Mouse (Mus musculus) kidney, postnatal 14 days (tissue): ENCODE measurements at regions not wholly inside any gene's neighbourhood (a gene's known extent, or its start where the extent isn't known, plus 50 kb on each side); places are given as distances from the start of the nearest gene placed in this dataset.
A peak's percentile ranks its signal among the peaks of the same experiment; 100 is the strongest.

Experiments
- DNase-seq: peaks from one replicate; pipeline ENCODE4 v3.0.0; 2022; ENCODE audit warnings: mixed read lengths

DNA sequence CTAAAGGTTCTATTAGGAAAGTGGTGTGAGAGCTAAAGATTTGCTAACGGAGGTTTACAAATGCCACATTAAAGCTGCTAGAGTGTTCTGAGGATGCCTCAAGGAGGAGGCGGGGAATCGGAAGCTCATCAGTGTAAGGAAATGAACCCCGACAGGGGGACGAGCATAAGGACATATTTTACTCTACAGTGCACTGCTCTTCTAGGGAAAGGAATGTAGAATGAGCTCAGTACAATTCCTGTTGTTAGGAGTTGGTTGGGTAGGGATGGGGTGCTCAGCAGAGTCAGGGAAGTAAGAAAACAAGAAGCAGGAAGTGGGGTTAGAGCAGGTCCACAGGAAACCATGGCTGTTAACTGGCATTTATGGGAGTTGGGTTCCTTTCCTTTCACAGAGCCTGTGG lies 54.6 kb downstream of the Mex3b start:
- DNase-seq = peak; percentile 38

DNA sequence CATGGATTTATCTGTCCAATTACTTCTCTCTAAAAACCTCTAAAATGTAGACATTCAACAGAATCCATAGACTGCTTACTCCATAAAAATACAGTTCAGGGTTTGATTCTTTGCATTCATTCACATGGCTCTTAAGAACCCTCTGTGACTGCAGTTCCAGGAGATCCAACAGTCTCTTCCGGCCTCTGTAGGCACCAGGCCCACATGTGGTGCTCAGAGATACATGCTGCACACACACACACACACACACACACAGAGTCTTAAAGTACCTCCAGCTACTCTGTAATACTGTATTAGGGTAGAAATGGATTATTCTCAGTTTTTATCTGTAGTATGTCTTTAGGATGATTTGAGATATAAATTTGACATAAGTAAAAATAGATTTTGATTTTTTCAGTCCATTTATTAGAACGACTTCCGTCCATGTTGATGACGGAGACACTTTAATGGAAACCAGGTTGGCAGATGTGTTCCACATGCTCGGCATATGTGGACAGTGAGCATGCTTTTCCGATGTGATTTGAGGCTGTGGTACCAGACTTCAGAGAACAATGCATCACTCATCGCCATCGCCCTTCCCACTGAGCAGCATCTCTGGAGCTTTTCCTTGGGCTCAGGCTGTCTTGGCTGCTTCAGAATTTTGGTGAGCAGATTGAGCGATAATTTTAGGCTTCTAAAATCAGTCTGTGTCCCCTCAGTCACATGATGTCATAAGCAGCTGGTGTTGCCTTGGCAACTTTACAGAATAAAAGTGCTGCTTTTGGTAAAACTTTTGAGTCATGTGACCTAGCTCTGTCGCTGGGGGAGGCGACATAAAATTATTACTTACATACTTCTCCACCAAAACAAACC lies 56.3 kb downstream of the Mex3b start:
- DNase-seq = peak; percentile 10

DNA sequence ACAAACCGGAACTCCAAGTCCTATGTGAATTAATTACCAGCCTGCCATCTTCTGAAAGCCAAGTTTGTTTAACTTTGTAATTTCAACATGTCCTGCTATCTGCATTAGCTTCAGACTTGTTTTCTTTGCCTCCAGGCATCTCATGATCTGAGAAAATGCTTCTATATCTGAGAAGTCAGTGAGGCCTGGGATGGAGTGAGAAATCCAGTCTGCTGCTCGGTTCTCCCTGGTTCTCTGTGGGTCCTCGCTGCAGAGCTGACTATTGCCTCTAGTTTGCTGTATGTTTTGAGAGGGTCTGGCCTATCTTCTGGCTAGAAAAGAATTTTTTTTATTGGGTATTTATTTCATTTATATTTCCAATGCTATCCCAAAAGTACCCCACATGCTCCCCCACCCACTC lies 57.0 kb downstream of the Mex3b start:
- no peak for DNase-seq

DNA sequence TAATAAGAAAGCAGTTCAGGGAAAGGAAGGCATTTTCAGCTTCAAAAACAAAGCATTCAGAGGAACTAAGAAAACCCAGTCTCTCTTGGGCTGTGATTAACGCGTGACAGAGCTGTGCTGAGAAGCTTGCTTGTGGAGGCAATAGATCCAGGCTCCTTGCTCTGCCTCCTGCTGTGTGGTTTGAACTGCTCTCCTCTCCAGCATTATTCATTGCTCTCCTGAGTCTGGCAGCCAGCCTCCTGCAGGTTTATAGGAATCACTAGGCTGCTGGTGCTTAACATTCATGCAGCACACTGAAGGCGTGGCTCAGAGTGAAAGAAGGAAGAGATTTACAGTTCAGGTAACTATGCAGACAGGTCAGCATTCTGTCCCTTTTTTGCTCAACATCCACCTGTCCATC lies 71.2 kb downstream of the Mex3b start:
- DNase-seq = no peak

DNA sequence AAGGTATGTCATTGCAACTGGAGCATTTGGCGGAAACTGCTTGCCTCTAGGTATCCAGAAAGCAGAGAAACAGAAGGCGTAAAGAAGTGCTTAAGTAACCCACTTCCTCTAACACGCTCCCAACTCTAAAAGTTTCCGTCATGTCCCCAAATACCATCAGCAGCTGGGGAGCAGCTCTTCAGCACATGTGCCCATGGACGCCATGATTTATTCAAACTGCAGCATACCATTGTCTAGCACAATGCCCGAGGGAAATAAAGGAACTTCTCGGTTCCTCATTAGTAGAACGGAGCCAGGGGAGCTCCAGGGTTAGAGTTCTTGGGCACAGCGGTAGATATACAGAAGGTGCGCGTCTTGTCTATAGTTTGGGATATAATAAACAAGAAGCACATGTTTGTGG lies 72.4 kb downstream of the Mex3b start:
- no peak for DNase-seq

DNA sequence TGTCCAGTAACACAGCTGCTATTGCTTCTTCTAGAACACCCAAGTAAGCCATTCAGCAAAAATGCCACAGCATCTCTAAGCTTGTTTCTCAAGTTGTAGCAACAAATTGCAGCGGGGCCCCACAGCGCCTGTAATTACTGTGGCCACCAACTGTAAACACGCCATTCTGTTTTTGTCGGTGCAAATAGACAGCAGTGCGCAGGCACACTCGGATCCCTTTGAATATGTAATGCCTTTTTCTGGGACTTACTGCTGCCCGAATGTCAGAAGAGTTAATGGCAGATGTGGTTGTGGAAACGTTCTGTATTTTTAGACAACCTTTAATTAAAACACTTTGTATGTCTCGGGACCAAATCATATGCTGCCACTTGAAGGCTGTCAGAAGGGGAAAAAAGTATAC lies 76.2 kb downstream of the Mex3b start:
- no peak for DNase-seq

DNA sequence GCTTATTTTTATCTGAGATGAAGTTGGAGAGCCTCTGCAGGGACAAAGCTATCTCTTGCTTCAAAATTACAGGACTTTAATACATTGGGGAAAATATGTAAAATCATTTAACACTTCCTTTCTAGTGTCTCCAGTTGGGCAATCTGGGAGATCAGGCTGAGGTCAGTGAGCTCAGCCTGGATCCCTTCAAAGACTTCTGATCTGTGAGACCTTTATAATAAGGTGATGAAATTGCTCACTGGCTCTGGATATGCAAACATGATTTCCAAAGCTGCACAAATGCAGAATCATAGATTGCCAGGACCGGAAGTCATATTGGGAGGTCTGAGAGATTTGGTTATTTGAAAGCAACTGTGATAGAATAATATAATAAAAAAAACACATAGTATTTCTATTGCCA lies 76.7 kb downstream of the Mex3b start:
- no peak for DNase-seq

DNA sequence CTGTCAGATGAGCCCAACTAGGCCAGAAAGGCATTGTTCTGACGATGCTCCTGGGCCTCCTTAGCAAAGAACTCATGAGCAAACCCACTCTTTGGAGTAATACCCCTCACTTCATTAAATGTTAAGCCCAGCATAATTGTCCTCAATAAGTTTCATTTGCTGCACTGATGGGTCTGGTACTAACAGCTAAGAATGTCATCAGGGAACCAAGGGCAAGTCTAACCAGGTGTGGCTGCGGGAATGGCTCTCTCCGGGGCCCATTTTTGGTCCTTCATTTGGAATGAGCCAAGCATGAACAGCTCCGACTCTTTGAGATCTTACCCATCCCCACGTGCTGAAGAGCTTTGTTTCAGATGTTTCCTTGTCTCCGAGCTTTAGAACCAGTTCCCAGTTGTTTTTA lies 82.2 kb downstream of the Mex3b start:
- DNase-seq = no peak

DNA sequence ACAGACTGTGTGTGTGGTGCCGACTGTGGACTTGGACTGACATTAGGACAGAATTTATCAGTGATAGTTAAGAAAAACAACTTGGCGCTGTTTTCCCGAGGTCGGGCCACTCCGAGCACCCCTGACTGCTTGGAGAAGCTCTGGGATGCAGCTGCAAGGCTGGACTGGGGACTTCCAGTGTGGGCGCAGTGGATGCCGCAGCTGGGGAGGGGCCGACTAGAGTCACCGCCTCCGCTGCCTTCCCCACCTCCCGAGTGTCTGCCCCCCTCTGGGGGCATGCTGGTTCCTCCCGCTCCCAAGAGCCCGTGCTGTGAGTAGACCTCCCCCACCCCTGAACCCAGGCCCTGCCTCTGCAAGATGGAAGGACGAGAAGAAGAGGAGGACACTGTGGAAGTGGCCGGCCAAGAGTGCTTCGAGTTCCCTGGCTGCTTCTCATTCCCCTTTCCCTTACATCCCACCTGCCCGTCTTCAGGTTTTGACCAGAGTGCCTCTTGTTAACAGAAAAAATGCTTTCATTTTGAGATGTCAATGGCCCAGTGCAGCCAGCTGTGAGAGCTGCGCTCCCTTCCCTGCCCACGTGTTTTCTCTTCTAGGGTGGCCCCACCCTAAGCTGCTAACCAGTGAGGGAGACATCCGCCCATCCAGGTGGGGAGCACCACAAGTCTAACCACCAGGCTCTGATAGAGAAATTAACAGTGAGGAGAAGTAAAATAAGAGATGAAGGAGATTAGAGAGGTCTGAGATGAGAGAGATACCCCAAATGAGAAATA lies 90.3 kb downstream of the Mex3b start:
- DNase-seq = no peak

DNA sequence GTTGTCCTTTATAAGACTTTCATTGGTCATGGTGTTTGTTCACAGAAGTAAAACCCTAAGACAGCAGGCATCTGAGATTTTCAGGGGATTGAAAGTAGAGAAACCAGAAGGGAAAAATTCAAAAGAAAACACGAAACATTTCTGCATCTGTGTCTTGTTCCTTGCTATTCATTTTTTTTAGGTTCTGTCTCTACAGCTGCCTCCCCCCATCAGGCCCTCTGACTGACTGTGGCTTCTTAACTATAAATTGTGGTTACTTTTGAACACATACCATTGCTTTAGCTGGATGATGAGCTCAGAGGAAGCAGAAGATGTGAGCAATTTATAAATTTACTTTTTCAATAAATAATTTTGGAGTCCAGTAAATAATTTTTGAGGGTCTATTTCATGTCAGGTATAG lies 103.5 kb downstream of the Mex3b start:
- no peak for DNase-seq

DNA sequence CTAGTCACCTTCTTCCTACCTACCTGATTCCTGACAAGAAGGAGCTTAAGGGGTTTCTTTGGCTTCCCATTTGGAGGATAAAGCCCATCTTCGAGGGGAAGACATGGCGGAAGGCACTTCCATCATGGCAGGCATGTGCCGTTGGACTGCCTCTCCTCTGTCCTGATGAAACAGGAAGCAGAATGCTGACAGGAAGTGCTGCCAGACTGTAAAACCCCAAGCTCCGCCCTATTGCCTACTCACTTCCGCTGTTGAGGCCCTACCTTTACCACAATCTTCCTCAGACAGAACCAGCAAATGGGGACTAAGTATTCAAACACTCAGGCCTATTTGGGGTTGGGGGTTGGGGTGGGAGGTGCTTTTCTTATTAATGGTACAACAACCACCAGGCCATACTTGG lies 104.1 kb downstream of the Mex3b start:
- DNase-seq = no peak

DNA sequence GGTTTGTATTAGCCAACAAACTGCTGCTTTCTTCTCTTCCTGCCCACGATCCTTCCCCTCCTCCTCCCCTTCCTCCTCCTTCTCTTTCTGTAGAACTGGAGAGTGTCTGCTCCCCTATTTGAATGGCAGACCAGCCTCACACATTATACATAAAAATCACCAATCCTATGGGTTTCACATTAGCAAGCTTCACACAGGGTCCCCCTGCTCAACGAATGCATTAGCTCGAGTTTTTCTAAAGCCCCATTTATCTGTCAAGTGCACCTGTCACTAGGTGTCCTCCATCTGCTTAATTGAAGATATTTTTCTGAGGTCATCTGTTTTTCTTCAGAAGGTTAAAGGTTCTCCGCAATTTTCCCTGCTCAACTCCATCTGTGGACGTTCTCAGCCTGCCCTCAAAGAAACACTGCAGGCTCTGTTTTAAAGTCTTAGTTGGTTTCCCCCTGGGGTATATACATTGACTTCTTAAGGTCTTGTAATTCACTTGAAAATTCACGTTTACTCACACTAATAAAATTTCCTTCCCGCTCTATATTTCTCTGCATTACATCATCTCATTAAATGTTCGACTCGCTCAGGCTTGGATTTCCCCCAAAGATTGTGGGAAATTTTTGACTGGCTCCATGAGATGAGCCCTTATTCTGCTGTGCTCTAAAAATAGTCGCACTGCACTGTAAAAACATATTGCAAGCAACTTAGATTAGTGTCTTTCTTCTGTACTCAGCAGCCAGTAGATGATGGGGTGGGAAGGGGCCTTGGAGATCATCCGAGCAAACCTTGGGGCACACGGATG lies 105.3 kb downstream of the Mex3b start:
- DNase-seq = no peak

DNA sequence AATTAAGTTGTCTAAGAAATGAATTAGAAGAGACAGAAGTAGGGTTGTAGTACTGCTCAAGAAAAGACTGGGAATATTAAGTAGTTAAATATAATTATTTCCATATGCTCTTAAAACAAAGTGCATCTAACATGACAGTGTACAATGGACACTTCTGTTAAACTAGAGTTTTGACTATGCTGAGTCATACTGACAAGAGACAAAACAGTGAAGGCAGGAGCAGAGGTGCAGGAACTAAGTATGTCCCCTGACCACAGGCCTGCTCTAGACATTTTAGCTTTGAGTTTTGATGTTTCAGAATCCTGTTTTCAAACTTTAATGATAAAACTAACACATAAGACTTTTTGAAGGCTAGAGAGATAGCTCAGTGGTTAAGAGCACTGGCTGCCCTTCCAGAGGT lies 123.6 kb downstream of the Mex3b start:
- no peak for DNase-seq

DNA sequence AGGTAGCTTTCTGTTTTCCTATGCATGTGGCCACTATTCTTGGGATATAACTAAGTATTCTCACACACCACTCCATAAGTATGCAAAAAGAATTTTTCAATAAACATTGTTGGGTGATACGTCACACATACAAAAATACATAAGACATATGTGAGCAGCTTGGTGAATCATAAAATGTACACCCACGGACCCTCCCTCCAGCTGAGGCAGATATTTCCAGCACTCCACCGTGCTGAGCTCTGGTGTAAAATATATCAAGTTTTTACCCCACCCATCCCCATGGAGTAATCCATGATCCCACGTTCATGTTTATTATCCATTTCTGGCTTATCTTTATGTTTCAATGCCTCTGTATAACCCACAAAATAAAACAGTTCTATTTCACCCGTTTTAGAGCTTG lies 126.0 kb downstream of the Mex3b start:
- DNase-seq = no peak

DNA sequence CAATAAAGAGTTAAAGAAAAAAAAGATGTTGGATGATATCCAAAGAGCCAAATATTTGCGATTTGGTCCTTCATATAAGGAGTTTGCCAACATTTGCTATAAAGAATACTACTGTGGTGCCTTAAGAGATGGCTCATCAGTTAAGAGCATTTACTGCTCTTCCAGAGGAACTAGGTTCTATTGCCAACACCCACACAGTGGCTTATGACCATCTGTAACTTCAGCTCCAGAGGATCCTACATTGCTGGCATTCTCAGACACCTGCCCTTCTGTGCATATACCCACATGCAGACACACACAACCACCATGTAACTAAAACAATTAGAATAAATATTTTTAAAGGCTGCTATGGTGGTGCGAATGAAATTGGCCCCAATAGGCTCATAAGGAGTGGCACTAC lies 131.7 kb downstream of the Mex3b start:
- DNase-seq = no peak

DNA sequence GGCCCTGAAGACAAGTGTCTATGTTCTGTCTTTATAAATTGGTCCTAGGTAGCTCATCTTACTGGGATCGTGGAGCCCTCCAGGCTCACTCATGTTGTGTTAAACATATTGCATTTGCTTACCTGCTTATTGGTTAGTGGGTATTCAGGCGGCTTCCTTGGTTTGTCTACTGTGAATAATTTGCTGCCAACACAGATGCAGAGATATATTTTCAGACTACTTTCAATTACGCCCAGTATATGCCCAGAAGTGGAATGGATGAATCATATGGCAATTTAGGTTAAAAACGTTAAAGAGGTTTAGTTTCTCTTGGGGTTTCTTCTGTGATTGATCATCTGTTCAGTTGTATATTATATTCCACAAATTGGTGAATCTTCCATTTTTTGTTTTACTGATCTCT lies 140.4 kb downstream of the Mex3b start:
- no peak for DNase-seq

DNA sequence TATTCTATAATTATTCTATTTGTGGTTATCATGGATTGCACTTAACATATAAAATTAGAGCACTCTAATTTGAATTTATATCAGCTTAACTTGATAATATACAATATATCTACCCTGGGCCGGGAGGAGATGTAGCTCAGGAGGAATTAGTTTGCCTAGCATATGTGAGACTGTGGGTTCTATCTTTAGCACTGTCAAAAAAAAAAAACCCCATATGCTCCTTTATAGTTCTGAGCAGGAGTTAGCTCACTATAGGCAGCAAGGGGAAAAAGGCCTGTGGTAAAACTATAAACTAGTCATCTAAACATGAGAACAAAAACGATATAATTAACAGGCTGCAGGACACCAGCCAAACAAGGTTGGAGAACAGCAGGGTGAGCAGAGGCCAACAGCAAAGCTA lies 145.0 kb downstream of the Mex3b start:
- no peak for DNase-seq

DNA sequence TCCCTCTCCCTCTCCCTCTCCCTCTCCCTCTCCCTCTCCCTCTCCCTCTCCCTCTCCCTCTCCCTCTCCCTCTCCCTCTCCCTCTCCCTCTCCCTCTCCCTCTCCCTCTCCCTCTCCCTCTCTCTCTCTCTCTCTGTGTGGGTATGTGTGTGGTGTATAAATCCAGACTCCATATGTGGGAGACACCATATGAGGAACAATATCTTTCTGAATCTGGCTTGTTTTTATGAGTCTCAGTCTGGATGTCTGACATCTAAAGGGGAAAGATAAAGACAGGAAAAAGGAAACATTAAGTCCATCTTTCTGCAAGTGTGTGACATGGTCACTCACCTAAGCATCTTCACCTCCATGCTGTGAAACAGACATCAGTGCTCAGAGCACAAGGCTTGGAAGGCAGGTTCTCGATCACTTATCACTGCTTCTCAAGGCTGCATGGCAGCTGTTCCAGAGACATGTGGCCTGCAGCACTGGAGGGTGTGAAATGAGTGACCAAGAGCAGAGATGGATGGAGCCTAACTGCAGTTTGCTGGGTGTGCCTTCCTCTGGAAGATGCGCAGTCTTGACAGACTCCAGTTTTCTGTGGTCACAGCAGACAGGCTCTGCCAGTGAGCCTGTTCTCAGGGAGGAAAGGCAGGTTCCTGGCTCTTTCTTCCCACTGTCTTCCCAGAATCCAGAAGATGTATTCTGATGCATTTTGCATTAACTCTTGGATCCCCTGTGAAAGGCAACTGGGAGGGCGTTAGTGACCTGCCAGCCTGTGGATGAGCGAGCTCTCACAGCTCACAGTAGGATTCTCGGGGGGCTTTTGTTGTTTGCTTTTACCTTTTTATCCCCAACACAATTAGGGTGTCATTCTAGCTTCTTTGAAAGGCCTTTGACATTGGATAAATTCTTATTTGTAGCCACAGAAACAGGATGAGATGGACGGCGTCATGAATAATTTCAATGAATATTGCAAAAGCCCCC lies 147.9 kb downstream of the Mex3b start:
- no peak for DNase-seq

DNA sequence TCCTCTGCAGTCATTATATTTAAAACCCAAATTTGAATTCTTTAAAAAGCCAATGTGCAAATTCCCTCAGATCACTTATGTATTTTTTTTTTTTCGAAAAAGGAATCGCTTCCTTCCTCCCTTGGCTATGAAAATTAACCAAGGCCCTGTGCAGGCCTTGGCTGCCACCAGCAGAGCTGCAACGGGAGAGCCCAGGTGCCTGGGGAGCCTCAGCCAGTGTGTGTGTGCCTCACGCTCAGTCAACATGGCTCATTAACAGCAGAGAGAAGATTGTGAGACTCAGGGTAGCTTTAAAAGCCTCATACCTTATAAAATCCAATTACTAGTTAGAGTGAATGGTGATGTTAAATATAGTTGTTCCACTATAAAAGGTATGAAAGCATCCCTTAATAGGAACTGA lies 148.6 kb downstream of the Mex3b start:
- DNase-seq = no peak

DNA sequence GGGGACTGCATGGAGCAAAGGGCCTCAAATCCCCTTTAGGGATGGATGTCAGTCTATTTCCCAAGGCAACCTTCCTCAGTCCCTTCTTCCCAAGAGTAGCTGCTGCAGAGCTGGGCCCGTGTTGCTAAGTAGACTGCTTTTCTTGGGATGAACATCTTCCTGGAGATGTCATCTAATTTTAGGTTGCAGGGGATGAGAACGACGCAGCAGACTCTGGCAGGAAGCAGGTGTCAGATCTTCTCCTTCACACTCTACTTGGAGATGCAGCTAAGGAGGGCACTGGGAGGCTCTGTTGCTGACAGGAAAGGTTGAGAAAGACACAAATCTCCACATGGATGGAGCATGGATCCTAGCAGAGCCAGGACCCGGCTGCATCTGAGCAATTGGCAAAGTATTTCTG lies 149.4 kb downstream of the Mex3b start:
- DNase-seq = no peak

DNA sequence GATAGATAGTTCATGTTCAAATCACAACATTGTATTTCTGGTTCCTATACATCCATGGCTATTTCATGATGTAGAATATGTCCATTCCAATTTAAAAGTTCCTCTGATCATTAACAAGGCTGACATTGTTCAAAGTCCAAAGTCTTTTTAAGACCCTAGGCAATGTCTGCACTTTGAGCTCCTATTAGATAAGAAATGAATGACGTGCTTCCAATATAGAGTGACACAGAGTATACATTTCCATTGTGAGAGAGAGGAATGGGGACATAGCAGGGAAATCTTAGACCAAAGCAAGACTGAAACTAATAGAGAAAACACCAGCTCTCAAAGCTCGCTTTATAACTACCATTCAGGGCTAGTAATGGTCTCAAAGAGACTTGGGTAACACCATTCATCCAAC lies 153.5 kb downstream of the Mex3b start:
- no peak for DNase-seq

DNA sequence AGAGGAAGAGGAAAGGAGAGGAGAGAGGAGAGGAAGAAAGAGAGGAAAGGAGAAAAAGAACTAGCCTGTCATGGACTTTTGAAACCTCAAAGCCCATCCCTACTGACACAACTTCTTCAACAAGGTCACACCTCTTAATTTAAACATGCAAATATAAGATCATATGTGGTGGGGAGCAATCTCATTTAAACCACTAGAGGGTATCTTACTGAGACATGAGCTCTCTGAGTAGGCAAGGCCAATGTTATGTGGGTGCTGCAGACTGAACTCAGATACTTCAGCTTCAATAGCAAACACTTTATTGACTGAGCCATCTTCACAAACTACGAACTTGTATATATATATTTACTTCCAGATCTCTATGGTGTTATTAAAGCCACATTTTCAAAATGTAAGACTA lies 156.9 kb downstream of the Mex3b start:
- no peak for DNase-seq
